Mouse (Mus musculus) testis, postnatal 10 days (tissue): ENCODE measurements at regions not wholly inside any gene's neighbourhood (a gene's known extent, or its start where the extent isn't known, plus 50 kb on each side); places are given as distances from the start of the nearest gene placed in this dataset.
A peak's percentile ranks its signal among the peaks of the same experiment; 100 is the strongest.

ENCODE experiments used
- DNase-seq: peaks from one replicate; pipeline ENCODE4 v3.0.0; 2021; ENCODE audit warnings: low spot score

DNA sequence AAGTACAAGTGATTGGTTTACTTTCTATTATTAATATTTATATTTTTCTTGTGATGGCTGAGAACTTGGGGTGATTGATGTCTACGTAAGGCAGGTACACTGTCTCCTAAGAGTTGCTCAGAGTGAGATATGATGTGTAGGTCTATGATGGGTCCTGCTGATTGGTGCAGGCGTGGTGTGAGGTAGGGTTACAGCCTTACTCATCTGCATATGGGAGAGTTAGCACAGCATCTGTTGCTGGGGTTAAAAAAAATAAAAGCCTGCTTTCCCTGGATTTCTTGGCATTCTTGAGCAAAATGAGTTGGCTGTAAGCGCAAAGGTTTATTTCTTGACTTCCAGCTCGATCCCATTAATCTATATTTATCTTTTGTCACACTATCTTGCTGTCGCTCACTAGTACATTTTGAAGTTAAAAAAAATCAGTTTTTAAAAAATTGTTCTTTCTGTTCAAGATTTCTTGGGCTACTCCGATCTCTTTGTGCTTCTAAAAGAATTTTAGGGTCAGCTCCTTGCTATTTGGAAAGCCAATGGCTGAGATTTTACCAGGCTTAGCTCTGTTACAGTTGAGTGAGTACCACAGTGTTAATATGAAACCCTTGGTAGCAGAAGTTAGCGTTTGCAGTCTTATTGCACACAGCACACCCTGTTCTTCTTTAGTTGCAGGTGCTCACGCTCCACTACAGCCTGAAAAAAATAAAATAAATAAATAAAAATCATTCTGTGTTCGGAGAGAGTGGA lies 482.0 kb downstream of the Plekhb2 start:
- no peak for DNase-seq

DNA sequence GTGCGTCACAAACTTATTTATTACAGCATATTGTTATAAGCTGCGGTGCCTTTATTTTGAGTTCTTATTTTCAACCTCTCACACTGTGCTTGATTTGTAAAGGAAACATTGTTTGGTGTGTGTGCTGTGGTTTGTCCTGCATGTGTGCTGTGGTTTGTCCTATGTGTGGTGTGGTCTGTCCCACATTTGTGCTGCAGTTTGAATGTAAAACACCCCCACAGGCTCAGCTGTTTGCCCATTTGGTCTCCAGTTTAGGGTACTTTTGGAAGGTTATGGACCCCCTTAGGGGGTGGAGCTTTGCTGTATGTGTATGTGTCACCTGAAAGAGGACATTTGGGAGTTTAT lies 482.5 kb downstream of the Plekhb2 start:
- no peak for DNase-seq

DNA sequence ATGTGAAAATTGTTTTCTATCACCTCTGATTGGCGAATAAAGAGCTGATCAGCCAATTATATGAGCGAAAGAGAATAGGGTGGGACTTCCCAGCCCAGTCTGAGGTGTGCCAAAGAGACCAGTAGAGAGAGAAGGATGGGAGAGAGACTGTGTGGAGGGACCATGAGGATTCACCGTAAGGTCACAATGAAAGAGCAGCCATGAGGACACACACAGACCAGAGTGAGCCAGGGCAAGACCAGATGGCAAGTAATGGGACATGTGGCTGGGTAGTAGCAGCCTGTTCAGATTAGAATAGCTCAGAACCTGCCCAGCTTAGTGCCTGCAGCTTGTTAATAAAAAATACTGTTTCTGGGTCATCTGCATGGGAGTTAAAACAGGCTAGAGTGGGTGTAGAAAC lies 487.9 kb downstream of the Plekhb2 start:
- DNase-seq = no peak

DNA sequence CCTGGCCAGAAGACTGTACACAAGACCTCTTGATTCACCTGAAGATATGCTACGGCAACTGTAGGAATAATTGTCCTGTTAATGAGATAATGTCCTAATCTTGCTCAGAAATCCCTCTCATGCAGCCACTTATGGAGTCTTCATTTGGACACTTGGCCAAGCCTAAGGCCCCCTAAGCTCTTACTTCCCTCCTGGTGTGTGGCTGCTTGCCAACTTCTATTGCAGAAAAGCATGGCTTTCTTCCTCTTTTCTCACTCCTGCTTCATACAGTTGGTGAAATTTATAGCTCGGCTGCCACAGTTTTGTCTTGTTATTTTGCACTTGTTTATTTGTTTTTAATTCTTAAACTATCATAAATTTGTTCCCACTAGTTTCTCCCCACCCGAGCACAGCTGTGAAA lies 488.4 kb downstream of the Plekhb2 start:
- DNase-seq = no peak

DNA sequence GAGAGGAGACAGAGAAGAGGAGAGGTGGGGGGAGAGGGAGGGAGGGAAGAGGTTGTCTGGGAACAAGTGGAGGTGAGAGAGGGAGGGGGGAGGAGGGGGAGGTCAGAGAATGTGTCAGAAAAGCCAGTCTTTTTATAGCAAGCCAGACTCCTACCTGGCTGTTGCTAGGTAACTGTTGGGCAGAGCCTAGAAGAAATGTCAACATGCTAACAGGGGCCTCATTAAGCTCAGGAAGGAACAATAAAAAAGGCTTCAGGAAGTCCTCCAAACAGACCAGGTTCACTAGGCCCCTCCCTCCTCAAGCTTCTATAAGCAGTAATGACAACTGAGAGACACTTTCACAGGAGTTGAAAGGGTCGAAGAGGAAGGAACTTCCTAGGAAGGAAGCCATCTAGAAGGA lies 494.8 kb downstream of the Plekhb2 start:
- no peak for DNase-seq

DNA sequence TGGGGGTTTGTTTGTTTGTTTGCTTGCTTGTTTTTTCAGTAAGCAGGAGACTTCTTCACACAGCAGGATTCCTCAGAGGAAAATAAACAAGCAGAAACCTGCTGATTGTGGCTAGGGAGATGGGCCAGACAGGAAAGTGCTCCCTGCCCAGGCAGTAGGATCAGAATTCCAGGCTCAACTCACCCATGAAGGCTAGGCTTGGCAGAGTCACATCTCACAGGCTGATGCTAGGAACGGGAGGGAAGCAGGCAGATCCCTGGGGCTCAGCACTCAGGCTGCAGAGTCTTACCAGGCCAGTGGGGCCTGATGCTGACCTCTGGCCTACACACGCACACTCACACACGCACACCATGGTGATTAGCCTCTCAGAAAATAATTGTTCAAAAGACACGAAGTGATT lies 498.5 kb downstream of the Plekhb2 start:
- no peak for DNase-seq

DNA sequence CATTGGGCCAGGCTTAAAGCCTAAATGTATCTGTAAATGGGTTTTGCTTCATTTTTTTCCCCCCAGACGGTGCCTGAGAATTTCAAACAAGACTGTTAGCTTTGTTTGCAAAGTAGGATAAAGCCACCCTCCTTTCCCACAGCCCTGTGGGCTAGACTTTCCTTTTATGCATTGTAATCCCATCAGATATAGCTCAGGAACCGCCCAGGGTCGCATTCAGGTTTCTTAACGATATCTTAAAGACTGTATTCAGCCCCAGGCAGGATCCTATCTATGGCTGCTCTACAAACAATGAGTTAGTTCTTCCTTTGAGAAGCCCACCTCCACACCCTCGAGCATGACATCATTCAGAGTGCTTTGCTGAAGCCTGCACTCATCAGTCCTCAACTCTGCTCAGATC lies 509.2 kb downstream of the Plekhb2 start:
- DNase-seq = no peak

DNA sequence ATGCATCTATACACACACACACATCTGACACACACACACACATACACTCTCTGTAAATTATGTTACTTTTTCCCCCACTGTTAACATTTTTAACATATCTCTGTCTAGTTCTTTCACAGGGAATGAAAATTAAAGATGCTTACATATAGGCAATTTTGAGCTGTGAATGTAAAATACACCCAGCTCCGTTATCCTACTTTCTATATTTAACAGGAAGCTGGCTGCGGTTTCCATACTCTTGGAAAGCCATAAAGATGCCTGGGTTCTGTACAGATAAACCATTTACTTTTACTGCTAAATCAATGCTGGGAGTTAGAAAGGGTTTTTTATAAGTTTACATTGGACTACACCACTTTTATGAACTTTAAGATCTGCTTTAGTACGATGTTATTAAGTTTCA lies 511.7 kb downstream of the Plekhb2 start:
- no peak for DNase-seq

DNA sequence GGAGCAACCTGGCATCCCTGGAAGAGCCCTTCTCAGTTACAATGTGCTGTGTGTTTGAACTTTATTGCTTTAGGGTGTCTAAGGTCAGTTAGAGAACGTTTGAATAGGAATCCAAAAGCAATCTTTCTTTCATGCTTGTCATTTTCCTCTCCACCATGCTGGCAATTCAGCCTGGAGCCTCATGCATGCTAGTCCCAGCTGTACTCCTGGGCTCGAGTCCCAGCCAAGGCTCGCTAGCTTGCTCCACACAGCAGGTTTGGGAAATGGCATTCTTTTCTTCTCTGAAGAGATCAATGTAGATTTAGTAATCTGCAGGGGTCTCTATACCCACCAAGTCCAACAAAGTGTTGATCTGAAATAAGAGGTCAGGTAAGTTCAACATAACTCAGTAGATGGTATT lies 513.1 kb downstream of the Plekhb2 start:
- no peak for DNase-seq

DNA sequence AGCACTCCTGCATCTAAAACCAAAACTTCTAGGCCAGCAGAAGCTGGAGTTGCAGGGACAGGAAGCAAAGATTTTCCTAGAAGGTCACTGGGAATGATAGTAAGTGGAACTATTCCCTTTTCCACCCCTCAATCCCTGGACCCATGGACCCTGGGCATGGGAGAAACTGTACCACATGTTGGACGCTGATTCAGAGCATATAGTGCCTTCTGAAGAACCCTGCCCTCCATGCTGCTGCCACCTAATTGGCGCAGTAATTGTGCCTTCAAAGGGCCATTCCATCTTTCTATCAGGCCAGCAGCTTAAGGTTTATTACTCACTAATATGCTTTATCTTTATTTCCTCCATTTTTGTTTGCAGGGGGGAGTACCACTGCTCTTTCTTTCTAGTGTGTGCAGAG lies 516.8 kb downstream of the Plekhb2 start:
- DNase-seq = no peak

DNA sequence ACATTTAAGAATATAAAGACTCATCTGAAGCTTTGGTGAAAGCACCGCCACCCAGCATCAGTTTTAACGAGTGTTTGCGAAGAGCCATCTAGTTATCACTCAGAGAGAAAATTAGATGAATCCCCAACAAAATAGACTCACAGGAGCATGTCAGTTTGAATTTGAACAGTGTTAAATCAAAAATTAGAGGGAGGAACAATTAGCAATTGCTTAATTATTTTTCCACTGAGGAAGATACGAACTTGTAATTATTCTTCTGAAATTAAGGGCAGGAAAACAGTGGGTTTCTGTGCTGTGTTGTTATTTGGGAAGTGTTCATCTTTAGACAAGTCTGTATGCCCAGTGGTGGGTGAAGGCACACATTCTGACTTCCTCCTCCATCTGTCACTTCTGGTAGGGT lies 523.0 kb downstream of the Plekhb2 start:
- no peak for DNase-seq

DNA sequence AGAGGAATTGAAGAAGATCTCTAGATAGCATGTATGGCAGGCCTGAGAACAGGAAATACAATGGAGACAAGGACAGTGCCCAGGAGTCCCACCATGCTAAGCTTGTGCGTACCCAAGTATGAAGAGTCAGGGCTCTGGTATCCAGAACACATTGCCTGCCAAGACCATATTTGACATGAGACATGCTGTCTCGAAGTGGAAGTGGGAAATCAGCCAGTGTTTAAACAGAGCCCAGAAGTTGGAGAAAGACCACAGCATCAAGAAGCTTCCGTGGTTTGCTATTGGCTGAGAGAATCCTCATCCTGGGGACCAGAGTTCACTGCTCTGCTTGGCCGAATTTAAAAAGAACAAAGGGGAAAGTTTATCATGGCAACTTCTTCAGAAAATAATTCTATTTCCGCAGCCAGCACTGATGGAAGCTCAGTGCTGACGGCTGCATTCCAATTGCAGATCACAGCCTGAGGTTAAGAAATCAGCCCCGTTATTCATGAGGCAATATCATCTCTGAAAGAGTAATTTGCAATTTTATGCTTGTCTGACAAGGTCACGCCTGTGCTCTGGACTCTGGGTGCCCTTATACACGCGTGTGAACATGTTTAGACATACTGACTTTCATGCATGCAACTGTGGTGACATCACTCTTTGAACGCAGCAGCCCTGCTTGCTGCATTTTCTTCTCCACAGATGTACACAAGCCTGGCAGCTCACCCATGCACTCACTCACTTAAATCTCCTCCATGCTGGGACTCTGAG lies 531.0 kb downstream of the Plekhb2 start:
- no peak for DNase-seq

DNA sequence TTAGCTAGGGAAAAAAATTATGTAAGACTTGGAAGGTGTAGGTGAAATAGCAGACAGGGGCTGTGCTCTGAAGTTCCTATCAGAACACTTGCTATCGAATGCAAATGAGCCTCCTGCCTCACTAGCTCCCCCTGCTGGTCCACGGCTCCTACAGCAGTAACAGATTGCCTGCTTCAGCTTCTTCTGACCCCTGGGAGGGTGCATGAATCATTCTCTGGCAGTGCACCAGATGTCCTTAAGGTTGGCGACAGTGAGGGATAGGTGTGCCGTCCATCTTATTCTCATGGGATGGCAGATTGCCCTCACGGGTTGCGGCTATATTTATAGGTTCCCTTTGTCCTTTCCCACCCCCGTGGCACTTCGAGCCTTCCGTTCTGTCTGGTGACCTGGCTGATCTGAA lies 535.7 kb downstream of the Plekhb2 start:
- peak; percentile 91 for DNase-seq

DNA sequence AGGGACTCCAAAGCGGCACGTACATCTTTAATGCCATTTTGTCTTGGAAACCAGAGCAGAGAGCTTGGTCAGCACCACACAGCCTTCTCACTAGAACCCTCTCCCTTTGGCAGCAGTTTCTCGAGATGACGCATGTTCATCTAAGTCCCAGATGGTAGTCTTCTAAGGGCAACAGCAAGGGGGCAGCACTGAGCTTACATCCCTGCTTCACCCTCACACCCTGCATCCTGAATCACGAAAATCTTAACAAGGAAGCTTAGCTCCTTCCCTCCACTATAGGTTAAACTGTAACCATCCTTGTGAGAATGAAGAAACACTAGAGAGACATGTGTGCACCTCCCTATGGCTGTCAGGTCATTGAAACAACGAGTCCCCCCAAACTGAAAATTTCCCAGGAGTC lies 538.4 kb downstream of the Plekhb2 start:
- peak; percentile 71 for DNase-seq

DNA sequence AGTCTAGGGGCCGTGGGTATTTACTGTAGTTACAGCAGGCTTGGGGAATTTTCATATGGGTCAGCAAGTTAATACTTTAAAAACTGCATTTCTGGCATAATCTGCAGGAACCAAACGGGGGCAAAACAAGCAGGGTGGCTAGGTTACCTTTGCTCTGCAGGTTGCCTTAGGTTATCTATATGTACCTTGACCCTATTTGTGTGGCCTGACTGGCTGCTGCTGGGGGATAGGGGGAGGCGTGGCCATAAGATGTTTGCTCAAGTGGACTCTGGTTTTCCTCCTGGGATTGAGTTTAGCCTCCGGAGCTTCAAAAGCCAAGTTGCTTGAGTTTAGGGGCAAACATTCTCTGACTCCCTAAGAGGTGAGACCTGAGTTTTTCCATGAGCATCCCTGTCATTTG lies 540.6 kb downstream of the Plekhb2 start:
- DNase-seq = no peak

DNA sequence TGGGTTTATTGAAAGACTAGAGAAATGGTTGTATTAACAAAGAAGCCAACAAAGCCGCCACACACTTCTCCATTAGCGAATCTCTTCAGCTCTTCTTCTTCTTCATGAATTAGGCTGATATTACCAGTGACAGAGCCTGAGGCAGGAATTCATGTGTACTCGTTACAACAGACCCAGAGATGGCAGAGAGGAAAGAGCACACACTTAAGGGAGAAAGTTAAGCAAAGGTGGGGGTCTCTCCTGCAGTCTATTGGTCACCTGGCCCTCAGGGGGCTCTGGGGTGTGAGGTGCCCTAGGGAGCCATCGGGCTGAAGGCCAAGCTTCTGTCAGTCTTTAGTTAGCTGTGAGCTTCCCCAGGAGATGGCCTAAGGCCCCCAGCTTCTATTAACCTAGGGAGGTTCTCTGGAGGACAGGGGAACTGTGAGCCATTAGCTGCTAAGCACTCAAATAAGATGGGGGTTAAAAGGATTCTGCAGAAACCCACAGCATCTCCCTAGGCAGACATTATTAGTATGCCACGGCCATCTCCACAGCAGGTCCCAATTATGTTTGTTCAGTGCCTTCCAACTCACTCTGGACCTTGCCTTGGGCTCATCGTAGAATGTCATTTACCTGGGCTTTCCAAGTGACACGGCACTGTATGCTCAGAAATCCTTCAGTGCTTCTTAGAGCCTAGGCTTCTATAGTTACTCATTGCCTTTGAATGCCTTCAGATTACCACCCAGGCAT lies 541.2 kb downstream of the Plekhb2 start:
- DNase-seq = no peak

DNA sequence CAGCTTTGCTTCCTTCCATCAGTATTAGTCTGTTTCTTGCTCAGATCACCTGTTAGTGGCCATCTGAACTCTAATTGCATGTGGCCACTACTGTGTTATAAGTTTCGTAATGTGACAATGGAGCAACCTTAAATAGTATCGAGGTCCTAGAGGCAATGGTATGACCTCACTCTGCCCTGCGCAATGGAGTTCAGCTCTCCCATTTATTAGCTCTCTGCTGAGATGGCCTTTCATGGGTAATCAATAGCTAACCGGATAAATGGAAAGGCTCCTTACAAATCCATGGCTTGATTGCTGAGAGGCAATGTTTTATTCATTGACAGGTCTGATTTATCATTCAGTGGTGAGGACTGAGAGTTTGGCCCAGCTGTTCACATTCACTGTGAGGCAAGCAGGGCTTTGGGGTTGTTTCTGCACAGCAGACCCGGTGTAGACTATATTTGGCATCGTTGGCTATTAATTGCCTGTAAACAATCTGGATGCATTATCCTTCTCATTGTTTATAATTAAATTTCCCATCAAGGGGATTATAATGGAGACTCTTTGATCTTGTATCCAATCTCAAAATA lies 543.9 kb downstream of the Plekhb2 start:
- DNase-seq = no peak

DNA sequence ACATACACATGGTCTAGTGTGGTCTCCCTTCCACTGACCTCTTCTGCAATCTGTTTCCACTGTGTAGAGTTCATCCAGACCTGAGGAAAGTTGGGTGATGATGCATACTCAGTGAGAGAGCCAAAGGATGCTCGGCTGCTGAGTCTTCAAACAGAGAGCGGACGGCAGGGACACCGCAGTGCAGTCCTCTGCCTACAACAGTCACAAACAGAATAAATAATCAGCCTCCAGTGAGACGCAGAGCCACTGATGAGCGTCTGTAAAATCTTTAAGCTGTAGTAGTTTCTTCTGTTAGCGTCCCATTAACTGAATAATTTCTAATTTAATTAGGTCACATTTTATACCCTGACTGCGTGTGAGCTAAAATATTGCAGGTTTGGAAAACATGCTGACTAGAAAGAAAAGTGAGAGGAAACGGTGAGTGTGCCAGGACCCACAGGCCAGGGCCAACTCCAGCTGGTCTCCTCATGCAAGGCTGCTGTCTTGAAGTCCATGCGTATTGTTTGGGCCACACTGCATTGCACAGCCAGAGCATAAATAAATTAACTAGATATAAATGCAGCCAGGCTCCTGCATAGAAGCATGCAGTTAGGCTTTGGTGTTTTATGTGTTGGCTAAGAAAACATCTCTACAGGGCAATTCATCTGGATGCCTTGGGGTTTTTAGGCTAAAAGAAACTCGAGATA lies 551.0 kb downstream of the Plekhb2 start:
- DNase-seq = no peak

DNA sequence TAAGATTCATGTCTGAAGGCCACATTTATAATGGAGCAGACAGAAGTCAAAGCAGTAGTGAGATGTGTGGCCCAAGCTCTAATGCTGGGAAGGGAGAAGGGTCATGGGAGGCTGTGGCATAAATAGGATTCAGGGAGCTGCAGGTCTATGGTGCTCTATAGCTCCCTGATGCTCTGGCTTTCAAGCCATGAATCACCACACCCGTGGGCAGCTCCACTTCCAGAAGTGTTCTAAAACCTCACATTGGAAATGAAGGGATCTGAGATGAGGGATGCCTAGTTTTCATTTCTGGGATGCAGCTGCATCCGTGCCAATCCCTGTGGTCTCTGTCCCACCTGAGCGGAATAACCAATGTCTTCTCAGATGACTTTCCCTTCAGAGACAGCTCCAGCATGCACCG lies 553.2 kb downstream of the Plekhb2 start:
- no peak for DNase-seq

DNA sequence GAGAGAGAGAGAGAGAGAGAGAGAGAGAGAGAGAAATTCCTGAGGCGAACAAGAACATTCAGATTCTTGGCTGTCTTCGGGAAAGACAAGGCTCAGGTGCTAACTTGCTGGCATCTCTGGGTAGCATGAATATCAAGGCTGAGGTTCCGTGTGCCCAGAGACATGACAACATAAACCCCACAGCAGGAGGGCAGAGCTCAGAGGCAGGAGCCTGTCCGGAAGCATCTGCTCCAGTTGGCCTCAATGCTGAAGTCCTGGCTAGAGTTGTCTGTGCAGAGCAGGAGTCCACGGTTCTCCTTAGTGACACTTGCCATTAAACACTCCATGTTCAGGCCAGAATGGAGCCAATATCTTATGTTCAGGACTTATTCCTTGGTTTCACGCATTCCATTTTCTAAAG lies 555.6 kb downstream of the Plekhb2 start:
- DNase-seq = no peak

DNA sequence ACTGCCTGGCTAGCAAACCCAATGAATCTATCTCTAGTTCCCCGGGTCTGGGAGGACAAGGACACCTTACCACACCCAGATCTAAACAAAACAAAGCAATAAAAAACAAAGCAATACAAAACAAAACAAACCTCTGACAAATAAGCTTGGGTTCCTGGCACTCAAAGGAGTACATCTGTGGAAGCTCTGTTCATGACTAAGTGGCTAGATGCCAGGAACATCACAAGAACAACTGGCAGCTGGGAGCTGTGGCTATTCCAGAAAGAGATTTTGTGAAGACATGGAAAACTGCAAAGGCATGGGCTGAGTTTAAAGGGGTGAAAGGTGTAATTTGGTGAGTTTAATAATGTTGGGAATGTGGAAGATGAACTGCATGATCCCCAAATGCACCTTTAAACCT lies 565.9 kb downstream of the Plekhb2 start:
- DNase-seq = no peak

DNA sequence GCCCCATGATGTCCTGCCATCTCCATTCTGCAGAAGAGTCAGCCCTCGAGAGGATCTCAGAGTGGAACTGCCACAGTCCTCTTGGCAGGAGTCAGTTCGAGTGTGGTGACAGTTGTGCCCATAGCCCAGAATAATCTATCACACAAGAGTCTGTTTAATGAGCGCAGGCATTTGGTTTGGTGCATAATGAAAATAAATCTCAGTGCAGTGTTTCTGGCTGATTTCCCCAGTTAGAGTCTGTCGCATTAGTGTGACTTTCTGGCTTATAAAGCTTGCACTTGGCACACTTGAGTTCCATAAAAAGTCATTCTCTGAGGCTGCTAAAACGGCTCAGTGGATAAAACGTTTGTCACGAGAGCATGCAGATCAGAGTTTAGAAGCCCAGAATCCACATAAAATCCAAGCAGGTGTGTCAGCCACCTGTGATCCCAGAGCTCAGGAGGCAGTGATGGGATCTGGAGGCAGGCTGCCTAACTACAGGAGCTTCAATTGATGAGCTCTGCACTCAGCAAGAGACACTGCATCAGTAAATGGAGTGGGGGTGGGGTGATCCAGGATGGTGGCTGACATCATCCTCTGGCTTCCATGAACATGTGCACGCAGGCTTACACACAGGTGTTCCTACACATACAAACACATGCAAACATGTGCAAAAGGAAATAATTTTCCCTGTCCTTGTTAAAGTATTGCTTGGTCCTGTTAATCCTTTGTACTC lies 578.5 kb downstream of the Plekhb2 start:
- DNase-seq = peak; percentile 32
